Comparison of ENCODE assay signal across 15 mouse cellular contexts in genomic region chr3:124346445-124346844, GRCm38 (mm10). TPM values are rescaled to one million over a fixed set of nuclear protein-coding genes. Genes with fewer than 3 reads are reported as not detected.
DNase-seq lines count a peak whose midpoint lies in the region; ATAC-seq and TF ChIP-seq lines count a peak whose summit lies in the region.
"Had no signal": no experiment of that assay in that cellular context is flagged by ENCODE, and none has a peak within 500 bp of the region (broad histone marks: within the 10 kb centered on the region; RNA-seq: fewer than 3 reads in every experiment).

No protein-coding gene starts in this region.

- no peaks in the 10 kb centered on the region for H3K4me1 ChIP-seq in hindbrain, embryonic 11.5 days (replicated peaks; ENCODE audit: control insufficient read depth, insufficient read depth, low read length)
- no peaks in the 10 kb centered on the region for H3K4me1 ChIP-seq in hindbrain, embryonic 10.5 days (replicated peaks)
- no peaks in the 10 kb centered on the region for H3K4me1 ChIP-seq in lung, embryonic 14.5 days (ENCODE audit: insufficient read depth)
- no peaks in the 10 kb centered on the region for H3K4me1 ChIP-seq in embryonic facial prominence, embryonic 14.5 days (ENCODE audit: control insufficient read depth, insufficient read depth, low read length)

- peak; percentile 15 for DNase-seq in hindbrain, embryonic 11.5 days (ENCODE audit: low spot score)
- no peak for DNase-seq in hindbrain, embryonic 10.5 days (ENCODE audit: low spot score)
- peak; percentile 39 for DNase-seq in lung, embryonic 14.5 days
- no peak for DNase-seq in lung, adult 18-20 months
- peak; percentile 40 for DNase-seq in brain, adult 2 months (ENCODE audit: low read depth, low spot score)
- DNase-seq in embryonic facial prominence, embryonic 14.5 days (ENCODE audit: low spot score) = peak; percentile 17
- no peak for DNase-seq in adrenal gland, postnatal 10 days
- DNase-seq: cerebellum, postnatal 36 days; heart, adult 18-20 months; kidney, adult 18-20 months; lung, postnatal 10 days; thymus, postnatal 14 days had no signal

- no peak overlapping the region for H3K4me3 ChIP-seq in hindbrain, embryonic 11.5 days (ENCODE audit: low read depth, low read length)
- H3K4me3 ChIP-seq in hindbrain, embryonic 10.5 days = no peak overlapping the region
- no peak overlapping the region for H3K4me3 ChIP-seq in lung, embryonic 14.5 days (ENCODE audit: low read depth, low read length)
- no peak overlapping the region for H3K4me3 ChIP-seq in embryonic facial prominence, embryonic 14.5 days (ENCODE audit: low read depth, low read length)

- H3K27me3 ChIP-seq in hindbrain, embryonic 11.5 days (ENCODE audit: control insufficient read depth, insufficient read depth, low read length) = no peaks in the 10 kb centered on the region
- no peaks in the 10 kb centered on the region for H3K27me3 ChIP-seq in hindbrain, embryonic 10.5 days (ENCODE audit: insufficient read depth, poor library complexity, severe bottlenecking)
- no peaks in the 10 kb centered on the region for H3K27me3 ChIP-seq in lung, embryonic 14.5 days (ENCODE audit: insufficient read depth, low read length)
- no peaks in the 10 kb centered on the region for H3K27me3 ChIP-seq in embryonic facial prominence, embryonic 14.5 days (replicated peaks; ENCODE audit: control insufficient read depth, insufficient read depth, low read length)

- H3K9me3 ChIP-seq in hindbrain, embryonic 11.5 days (ENCODE audit: control insufficient read depth, low read length) = no peaks in the 10 kb centered on the region
- H3K9me3 ChIP-seq in hindbrain, embryonic 10.5 days = no peaks in the 10 kb centered on the region
- no peaks in the 10 kb centered on the region for H3K9me3 ChIP-seq in lung, embryonic 14.5 days (ENCODE audit: low read depth, low read length)
- no peaks in the 10 kb centered on the region for H3K9me3 ChIP-seq in embryonic facial prominence, embryonic 14.5 days (ENCODE audit: control insufficient read depth, low read length)

- no peak overlapping the region for H3K27ac ChIP-seq in hindbrain, embryonic 11.5 days (ENCODE audit: low read depth, low read length)
- no peak overlapping the region for H3K27ac ChIP-seq in hindbrain, embryonic 10.5 days
- no peak overlapping the region for H3K27ac ChIP-seq in lung, embryonic 14.5 days (ENCODE audit: low read depth)
- H3K27ac ChIP-seq in embryonic facial prominence, embryonic 14.5 days (replicated peaks; ENCODE audit: low read depth, low read length) = no peak overlapping the region

- ATAC-seq in hindbrain, embryonic 11.5 days (ENCODE audit: low FRiP score) = no peak
- no peak for ATAC-seq in lung, embryonic 14.5 days (ENCODE audit: insufficient read depth)
- no peak for ATAC-seq in embryonic facial prominence, embryonic 14.5 days (ENCODE audit: low read depth)

- H3K36me3 ChIP-seq in hindbrain, embryonic 11.5 days (ENCODE audit: control insufficient read depth, insufficient read depth, low read length) = no peaks in the 10 kb centered on the region
- no peaks in the 10 kb centered on the region for H3K36me3 ChIP-seq in hindbrain, embryonic 10.5 days
- H3K36me3 ChIP-seq in lung, embryonic 14.5 days (ENCODE audit: insufficient read depth) = no peaks in the 10 kb centered on the region
- H3K36me3 ChIP-seq in embryonic facial prominence, embryonic 14.5 days (ENCODE audit: control insufficient read depth, insufficient read depth, low read length) = no peaks in the 10 kb centered on the region

- no peak overlapping the region for H3K9ac ChIP-seq in hindbrain, embryonic 11.5 days (ENCODE audit: low read depth, low read length)
- H3K9ac ChIP-seq in lung, embryonic 14.5 days = no peak overlapping the region
- H3K9ac ChIP-seq in embryonic facial prominence, embryonic 14.5 days (ENCODE audit: low read depth, low read length) = no peak overlapping the region

- H3K4me2 ChIP-seq in hindbrain, embryonic 11.5 days (replicated peaks; ENCODE audit: low read depth, low read length) = no peak overlapping the region
- no peak overlapping the region for H3K4me2 ChIP-seq in lung, embryonic 14.5 days
- H3K4me2 ChIP-seq in embryonic facial prominence, embryonic 14.5 days (ENCODE audit: low read depth, low read length) = no peak overlapping the region
- H3K4me2 ChIP-seq: liver, embryonic 11.5 days had no signal

- TF ChIP-seq CTCF in lung, embryonic 14.5 days (IDR thresholded peaks at IDR 0.05; ENCODE audit: low read depth) = peak; percentile 32

RNA-seq across cellular contexts. Expression of gene Tram1l1, which starts 25.8 kb away (rescaled TPM):
- 32.4 and 32.6 TPM in 2 replicates for polyA plus RNA-seq in hindbrain, embryonic 11.5 days (2014; fragmentation: Nextera tagmentation; extraction: Ambion mirVana)
- polyA plus RNA-seq in hindbrain, embryonic 10.5 days (2016; fragmentation: Nextera tagmentation; extraction: Ambion mirVana) = 14.7 and 22.1 TPM in 2 replicates
- 7.7 and 7.9 TPM in 2 replicates for polyA plus RNA-seq in lung, embryonic 14.5 days (2014; fragmentation: Nextera tagmentation; extraction: Ambion mirVana)
- 9.8 and 13.9 TPM in 2 replicates for polyA plus RNA-seq in embryonic facial prominence, embryonic 14.5 days (2014; fragmentation: Nextera tagmentation; extraction: Ambion mirVana)
- 1 to 10 TPM; 2.3 to 2.5 TPM for total RNA-seq in adrenal gland, postnatal 10 days (2021)
- total RNA-seq: gastrocnemius, adult 18-20 months; heart, adult 18-20 months; megakaryocyte-erythroid progenitor cell, adult 5-6 weeks had no signal

Comparison
In these comparisons a context has a peak if more than half of its experiments do, and no peak if none do; other contexts are left out.
1. DNase-seq: peak in hindbrain, embryonic 11.5 days (single experiment), lung, embryonic 14.5 days (single experiment), brain, adult 2 months (single experiment) and embryonic facial prominence, embryonic 14.5 days (single experiment); none in hindbrain, embryonic 10.5 days (single experiment), lung, adult 18-20 months (0 of 2) and adrenal gland, postnatal 10 days (single experiment).